Mouse (Mus musculus) heart, embryonic 16.5 days (tissue): Measurements from ENCODE around the gene Capn8. TPM values are rescaled to one million over a fixed set of nuclear protein-coding genes. Genes with fewer than 3 reads are reported as not detected.

Experiments
- ATAC-seq: fragments of 200-750 bp; cut with Nextera tagmentation; replicated peaks from 2 replicates; pipeline ENCODE4 v1.8.0; 2017; ENCODE audit warnings: moderate number of reproducible peaks; ENCODE audit not compliant: insufficient read depth, low FRiP score; ENCODE audit errors: extremely low read depth
- H3K27ac ChIP-seq: fragments of 300-500 bp; sonication (generic); 2 replicates; pipeline ENCODE4 v1.5.1; 2014; ENCODE audit warnings: mild to moderate bottlenecking, low read length, control low read depth, moderate library complexity
- H3K27me3 ChIP-seq: fragments of 300-500 bp; sonication (generic); 2 replicates; pipeline ENCODE4 v1.6.1; 2014; ENCODE audit warnings: low read length, mixed read lengths; ENCODE audit not compliant: control insufficient read depth, insufficient read depth
- H3K36me3 ChIP-seq: fragments of 300-500 bp; sonication (generic); 2 replicates; pipeline ENCODE4 v1.6.1; 2014; ENCODE audit not compliant: control insufficient read depth, insufficient read depth
- H3K4me1 ChIP-seq: fragments of 300-500 bp; sonication (generic); 2 replicates; pipeline ENCODE4 v1.6.1; 2014; ENCODE audit warnings: low read length, mixed read lengths; ENCODE audit not compliant: control insufficient read depth, insufficient read depth
- H3K4me2 ChIP-seq: fragments of 300-500 bp; sonication (generic); 2 replicates; pipeline ENCODE4 v1.6.1; 2014; ENCODE audit warnings: low read depth, mild to moderate bottlenecking, control low read depth, low read length
- H3K4me3 ChIP-seq: fragments of 300-500 bp; sonication (generic); 2 replicates; pipeline ENCODE4 v1.5.1; 2014; ENCODE audit warnings: mild to moderate bottlenecking, control low read depth, low read length
- H3K9ac ChIP-seq: fragments of 300-500 bp; sonication (generic); 2 replicates; pipeline ENCODE4 v1.6.1; 2014; ENCODE audit warnings: low read length, control low read depth
- H3K9me3 ChIP-seq: fragments of 300-500 bp; sonication (generic); replicated peaks from 2 replicates; pipeline ENCODE4 v1.6.1; 2016; ENCODE audit warnings: low read length; ENCODE audit not compliant: control insufficient read depth
- WGBS: fragments of 180-500 bp; shearing (Covaris S2); extraction: QIAGEN DNeasy Blood & Tissue Kit; methylation state at CpG from one replicate; pipeline ENCODE4 v1.1.7; 2014; 5-methylcytosine and 5-hydroxymethylcytosine counted together
- polyA plus RNA-seq: library from polyadenylated mRNA; unstranded; fragments of >200 nt; fragmentation: Nextera tagmentation; extraction: Ambion mirVana; gene quantifications from 2 replicates; pipeline ENCODE4 v1.2.1, GENCODE M21; 2015

Gene Capn8
- polyA plus RNA-seq, 1 experiment from 2014 or later: not detected

DNA sequence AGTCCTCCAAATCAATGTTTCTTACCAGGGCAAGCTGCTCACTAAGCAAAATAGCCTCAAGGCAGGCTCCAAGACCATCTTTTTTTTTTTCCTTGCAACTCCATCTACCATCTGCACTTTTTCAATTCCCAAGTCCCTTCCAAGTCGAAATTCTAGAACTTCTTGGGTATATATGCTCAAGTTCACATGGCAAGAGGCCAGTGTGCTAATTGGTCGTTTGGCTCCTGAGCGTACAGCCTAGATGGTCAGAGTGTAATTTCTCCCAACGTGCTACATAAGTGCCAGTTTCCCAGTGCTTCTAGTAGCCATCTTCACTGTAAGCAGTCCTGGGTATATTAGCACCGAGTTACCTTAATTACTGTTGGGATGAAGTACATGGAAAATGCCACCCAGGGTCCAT is 41.8 kb upstream of the Capn8 start:
- no peaks in the 10 kb centered on the region; the same call in 1 of the 2 replicates for H3K27me3 ChIP-seq
- ATAC-seq: no peak
- H3K4me1 ChIP-seq: peaks cover 26% of the 10 kb centered on the region
- 78% methylated on average over 5 of the region's 5 CpGs for WGBS
- no peak overlapping the region for H3K9ac ChIP-seq
- H3K27ac ChIP-seq: no peak overlapping the region
- no peak overlapping the region for H3K4me2 ChIP-seq
- H3K9me3 ChIP-seq: no peaks in the 10 kb centered on the region
- H3K36me3 ChIP-seq: no peaks in the 10 kb centered on the region
- no peak overlapping the region for H3K4me3 ChIP-seq

DNA sequence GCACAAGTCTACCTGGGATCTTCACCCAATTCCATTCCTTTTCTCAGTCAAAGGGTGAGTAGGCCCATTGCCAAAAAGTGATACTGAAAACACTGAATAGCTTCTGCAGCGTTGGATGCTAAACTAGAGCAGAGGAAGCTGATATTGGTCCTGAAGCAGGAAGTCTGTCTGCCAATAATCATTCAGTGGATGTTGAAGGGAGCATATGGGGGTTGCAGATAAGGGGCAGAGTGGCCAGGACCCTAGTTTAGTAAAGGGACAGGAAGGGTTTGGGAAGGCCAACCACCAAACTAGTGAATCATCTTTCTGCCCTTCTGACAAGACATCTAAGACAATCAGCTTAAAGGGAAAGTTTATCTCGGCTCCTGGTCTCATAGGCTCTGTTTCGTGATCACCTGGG is 41.1 kb upstream of the Capn8 start:
- Histone ChIP-seq H3K9me3 (no peaks in the 10 kb centered on the region), H3K4me2 (no peak overlapping the region), H3K27ac (no peak overlapping the region), H3K27me3 (no peaks in the 10 kb centered on the region; the same call in 1 of the 2 replicates), H3K4me3 (no peak overlapping the region), H3K4me1 (peaks cover 31% of the 10 kb centered on the region), H3K36me3 (no peaks in the 10 kb centered on the region), H3K9ac (no peak overlapping the region)
- WGBS: 67% methylated on average over 3 of the region's 3 CpGs
- no peak for ATAC-seq

DNA sequence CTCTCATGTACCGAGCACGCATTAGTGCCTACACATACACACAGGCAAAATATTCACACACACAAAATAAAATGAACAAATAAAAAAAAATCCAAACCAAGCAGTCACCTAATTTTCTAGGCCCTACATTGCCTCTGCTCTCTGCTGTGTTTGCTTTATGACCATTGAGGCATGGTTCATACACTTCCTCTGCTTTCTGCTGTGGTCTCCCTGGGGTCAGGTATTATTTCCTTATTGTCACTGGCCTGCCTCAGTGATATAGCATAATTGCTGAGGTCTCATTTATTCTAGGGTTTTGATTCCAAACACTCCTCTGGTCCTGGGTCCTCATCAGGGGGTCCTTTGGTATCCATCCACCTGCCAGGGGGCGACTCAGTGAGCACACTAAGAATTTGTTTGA is 39.2 kb upstream of the Capn8 start:
- H3K27me3 ChIP-seq: no peaks in the 10 kb centered on the region; the same call in 1 of the 2 replicates
- no peak overlapping the region for H3K4me3 ChIP-seq
- no peak overlapping the region for H3K27ac ChIP-seq
- no peaks in the 10 kb centered on the region for H3K36me3 ChIP-seq
- peaks cover 21% of the 10 kb centered on the region for H3K4me1 ChIP-seq
- no peak overlapping the region for H3K4me2 ChIP-seq
- H3K9ac ChIP-seq: no peak overlapping the region
- ATAC-seq: no peak
- no peaks in the 10 kb centered on the region for H3K9me3 ChIP-seq
- 90% methylated on average over 3 of the region's 3 CpGs for WGBS

DNA sequence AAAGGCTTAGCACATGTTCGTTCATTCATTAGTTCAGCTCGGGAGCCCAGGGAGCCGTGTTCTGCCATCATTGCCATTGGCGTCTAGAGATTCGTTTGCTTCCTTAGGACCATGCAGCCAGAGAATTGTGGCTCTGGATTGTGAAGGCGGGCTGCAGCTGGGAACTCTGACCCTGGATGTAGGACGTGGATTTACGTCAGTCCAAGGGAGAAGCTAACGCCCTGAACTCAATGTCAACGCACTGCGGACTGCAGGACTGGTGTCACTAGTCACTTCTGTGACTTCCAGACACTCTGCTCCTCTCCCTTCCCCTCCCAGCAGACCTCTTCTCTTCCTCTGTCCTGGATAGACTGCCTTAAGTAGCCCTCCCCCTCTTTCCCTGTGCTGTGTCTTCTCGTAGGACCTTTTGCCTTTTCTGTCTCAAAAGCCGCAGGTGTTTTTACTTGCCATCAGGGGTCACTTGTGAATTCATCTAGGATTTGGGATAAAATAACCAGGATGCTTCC is 37.5 kb upstream of the Capn8 start:
- H3K4me3 ChIP-seq: peak overlapping the region; percentile 11; the same call in 1 of the 2 replicates
- WGBS: 51% methylated on average over 13 of the region's 13 CpGs
- no peak overlapping the region; the same call in 1 of the 2 replicates for H3K9ac ChIP-seq
- no peak for ATAC-seq
- H3K4me1 ChIP-seq: peaks cover 13% of the 10 kb centered on the region
- H3K27me3 ChIP-seq: no peaks in the 10 kb centered on the region; the same call in 1 of the 2 replicates
- H3K9me3 ChIP-seq: no peaks in the 10 kb centered on the region
- H3K4me2 ChIP-seq: peak overlapping the region; percentile 48
- H3K27ac ChIP-seq: no peak overlapping the region
- H3K36me3 ChIP-seq: no peaks in the 10 kb centered on the region

DNA sequence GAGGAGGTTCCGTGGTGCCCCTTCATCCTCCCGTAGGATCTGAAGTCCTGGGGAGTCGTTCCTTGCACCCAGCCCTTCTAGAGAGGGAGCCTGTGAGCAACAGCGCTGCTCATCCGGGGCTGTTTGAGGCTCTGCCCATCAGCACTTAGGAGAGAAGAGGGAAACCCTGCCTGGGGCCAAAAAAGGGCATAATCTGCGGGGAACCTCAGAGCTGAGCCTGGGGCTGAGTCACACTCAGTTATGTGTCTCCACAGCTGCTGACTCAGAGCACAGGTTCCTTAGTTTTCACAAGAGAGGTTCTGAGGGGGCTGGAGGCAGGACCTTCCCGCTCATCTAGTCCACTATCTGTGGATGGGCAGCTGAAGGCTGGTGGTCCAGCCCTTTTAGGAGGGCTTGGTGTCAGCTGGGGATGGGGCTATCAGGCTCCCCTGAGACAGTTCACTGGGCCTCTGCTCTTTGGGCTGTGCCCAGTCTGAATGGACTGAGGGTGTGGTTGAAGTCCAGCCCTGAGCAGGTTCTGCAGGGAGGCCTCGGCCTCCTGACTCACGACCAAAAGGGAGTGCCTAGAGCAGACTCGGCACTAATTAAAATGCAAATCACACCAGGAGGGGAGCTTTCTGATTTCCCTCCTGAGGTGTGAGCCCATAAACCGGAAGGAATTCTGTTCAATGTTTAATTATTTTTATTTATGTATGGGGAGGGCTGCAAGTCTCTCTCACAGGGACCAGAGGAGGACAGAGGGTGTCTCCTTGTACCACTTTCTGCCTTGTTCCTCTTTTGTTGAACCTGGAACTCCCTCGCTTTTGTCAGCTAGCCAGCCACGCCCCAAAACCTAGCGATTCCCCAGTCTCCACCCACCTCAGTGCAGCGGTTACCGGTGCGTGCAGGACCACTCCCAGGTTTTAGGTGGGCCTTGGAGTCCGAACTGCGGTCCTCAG is 36.6 kb upstream of the Capn8 start:
- H3K4me2 ChIP-seq: peak overlapping the region; percentile 48
- no peaks in the 10 kb centered on the region for H3K9me3 ChIP-seq
- H3K27ac ChIP-seq: no peak overlapping the region
- H3K27me3 ChIP-seq: no peaks in the 10 kb centered on the region; the same call in 1 of the 2 replicates
- peak overlapping the region; percentile 28; the same call in 1 of the 2 replicates for H3K9ac ChIP-seq
- 26% methylated on average over 19 of the region's 19 CpGs for WGBS
- peak overlapping the region; percentile 11; the same call in 1 of the 2 replicates for H3K4me3 ChIP-seq
- H3K36me3 ChIP-seq: no peaks in the 10 kb centered on the region
- peaks cover 13% of the 10 kb centered on the region for H3K4me1 ChIP-seq
- peak; percentile 52 for ATAC-seq

DNA sequence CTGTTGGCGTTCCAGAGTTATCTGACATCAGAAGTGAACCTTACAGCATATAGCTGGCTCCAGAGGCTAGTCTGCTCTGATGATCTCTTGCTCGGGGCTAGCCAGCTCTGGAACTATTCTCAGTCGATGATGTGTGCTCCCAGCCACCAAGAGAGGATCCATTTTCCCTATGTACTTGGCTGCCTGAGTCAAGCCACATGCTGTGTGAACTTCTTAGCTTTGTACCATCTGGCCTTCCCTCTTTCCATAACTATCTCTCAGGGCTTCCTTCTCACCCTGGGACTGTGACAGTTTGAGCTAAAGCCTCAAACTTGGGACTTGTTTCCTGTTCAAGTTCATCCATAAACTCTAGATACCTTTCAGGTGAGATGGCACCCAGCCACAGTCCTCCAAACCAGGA is 31.2 kb upstream of the Capn8 start:
- H3K4me3 ChIP-seq: no peak overlapping the region
- H3K9me3 ChIP-seq: no peaks in the 10 kb centered on the region
- no peak overlapping the region for H3K9ac ChIP-seq
- WGBS: 66% methylated on average over 3 of the region's 3 CpGs
- no peaks in the 10 kb centered on the region for H3K36me3 ChIP-seq
- no peaks in the 10 kb centered on the region for H3K27me3 ChIP-seq
- no peak overlapping the region for H3K4me2 ChIP-seq
- no peak for ATAC-seq
- H3K27ac ChIP-seq: no peak overlapping the region
- no peaks in the 10 kb centered on the region; the same call in none of the 2 replicates for H3K4me1 ChIP-seq

DNA sequence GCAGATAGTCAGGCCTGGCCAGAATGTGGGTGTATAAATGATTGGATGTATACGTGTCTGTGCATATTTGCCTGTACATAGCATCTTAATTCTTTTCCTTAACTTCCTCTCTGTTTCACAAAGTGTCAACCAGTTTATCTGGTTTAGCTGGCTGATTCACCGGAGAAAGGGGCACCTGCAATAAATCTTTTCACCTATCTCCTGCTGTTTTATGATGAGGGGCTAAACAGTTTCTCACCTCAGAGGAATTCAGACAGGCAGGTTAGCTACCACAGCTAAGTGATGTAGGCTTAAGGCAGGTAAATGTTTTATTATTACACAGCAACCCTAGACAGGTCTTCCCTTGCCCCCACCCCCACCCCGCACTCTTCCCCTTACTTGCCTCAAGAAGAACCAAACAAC is 29.7 kb upstream of the Capn8 start:
- no peaks in the 10 kb centered on the region for H3K9me3 ChIP-seq
- no peaks in the 10 kb centered on the region for H3K36me3 ChIP-seq
- H3K9ac ChIP-seq: no peak overlapping the region
- no peak for ATAC-seq
- no peak overlapping the region for H3K27ac ChIP-seq
- H3K4me3 ChIP-seq: no peak overlapping the region
- WGBS: 71% methylated on average over 3 of the region's 3 CpGs
- H3K4me2 ChIP-seq: no peak overlapping the region
- no peaks in the 10 kb centered on the region for H3K27me3 ChIP-seq
- H3K4me1 ChIP-seq: no peaks in the 10 kb centered on the region

DNA sequence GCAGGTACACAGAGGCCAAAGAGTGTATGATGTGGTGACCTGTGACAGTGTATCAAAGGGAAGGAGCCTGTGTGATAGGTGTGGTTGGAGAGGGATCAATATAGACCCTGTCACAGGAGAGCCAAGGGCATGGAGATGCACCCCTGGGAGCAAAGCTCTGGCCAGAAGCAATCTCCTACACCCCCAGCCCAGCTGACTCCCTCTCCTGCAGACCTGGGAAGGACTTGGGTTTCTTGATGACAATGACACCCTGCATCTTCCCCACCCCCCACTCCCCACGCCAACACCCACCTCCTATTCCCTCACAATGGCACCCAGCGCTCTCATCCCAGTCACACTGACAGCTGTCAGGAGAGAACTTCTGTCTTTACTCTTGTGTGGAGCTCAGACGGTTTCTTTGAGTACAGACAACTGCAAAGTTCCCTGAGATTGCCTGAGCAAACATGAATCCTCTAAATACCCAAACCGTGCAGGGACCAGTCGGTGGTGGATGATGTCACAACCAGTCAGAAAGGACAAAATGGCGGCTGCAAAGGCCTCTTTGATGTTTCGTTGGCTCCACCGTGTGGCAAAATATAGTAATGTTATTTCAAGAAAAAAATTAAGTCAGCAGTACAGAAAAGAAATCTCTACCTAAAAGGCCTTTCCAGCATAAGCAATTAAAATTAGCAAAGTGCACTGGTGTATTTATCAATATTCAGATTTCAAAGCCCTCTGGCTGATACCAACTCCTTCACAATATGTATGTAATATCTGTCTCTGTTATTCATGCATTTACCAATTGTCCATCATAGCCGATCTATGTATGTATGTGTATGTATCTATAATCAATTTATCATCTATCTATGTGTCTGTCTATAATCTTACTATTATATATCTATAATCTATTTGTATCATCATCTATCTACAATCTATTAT is 25.5 kb upstream of the Capn8 start:
- peak overlapping the region; percentile 74 for H3K4me2 ChIP-seq
- peak overlapping the region; percentile 72 for H3K9ac ChIP-seq
- WGBS: 21% methylated on average over 9 of the region's 9 CpGs
- H3K27ac ChIP-seq: 0 out of 2 replicates have a peak overlapping the region, but pooled peaks have one; percentile 14
- no peaks in the 10 kb centered on the region for H3K27me3 ChIP-seq
- H3K36me3 ChIP-seq: no peaks in the 10 kb centered on the region
- peak; percentile 81 for ATAC-seq
- H3K4me1 ChIP-seq: no peaks in the 10 kb centered on the region
- H3K4me3 ChIP-seq: peak overlapping the region; percentile 42
- no peaks in the 10 kb centered on the region for H3K9me3 ChIP-seq
